Mouse (Mus musculus) small intestine, adult 2 months (tissue): Measurements from ENCODE around the gene Dbr1.

ENCODE experiments used
- CTCF ChIP-seq: fragments of 200-500 bp; IDR thresholded peaks from 2 replicates; pipeline ENCODE4 v1.5.1; 2012; ENCODE audit warnings: low read depth, mild to moderate bottlenecking, control low read depth, inconsistent platforms, low read length, moderate library complexity, mixed read lengths; ENCODE audit not compliant: insufficient replicate concordance, insufficient read length; ENCODE audit errors: extremely low read depth
- POLR2A ChIP-seq: fragments of 200-500 bp; IDR thresholded peaks from 2 replicates; pipeline ENCODE4 v1.6.1; 2012; ENCODE audit warnings: low read depth, mild to moderate bottlenecking, control low read depth, inconsistent platforms, low read length, moderate library complexity

GRCm38 (mm10) chr9:99622966-99623365 is 47.4 kb downstream of the Dbr1 start:
- TF ChIP-seq CTCF (no peak), POLR2A (no peak)
